Mouse (Mus musculus): ENCODE measurements around the gene Inpp5d. TPM values are rescaled to one million over a fixed set of nuclear protein-coding genes. Genes with fewer than 3 reads are reported as not detected.

Gene Inpp5d
- polyA plus RNA-seq, 2 experiments: 9.3 to 11.1 TPM

DNA sequence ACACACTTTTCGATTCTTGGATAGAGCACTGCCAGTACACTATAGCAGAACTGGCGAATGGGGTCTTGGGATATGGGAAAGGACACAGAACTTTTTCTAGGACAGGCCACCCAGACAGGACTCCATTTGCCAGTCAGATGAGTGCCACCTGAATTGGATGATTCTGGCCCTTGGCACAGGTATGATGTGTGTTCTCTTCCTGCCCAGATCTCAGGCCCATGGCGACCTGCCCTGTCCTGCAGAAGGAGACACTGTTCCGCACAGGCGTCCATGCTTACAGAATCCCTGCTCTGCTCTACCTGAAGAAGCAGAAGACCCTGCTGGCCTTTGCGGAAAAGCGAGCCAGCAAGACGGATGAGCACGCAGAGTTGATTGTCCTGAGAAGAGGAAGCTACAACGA is 25.4 kb upstream of the Inpp5d start:
- Histone ChIP-seq H3K4me1 (replicated peaks; ENCODE audit: control insufficient read depth in 2 of 2, insufficient read depth in 2 of 2, low read length in 1 of 2) (no peaks in the 10 kb centered on the region), H3K27me3 (ENCODE audit: control insufficient read depth, insufficient read depth, low read length) (no peaks in the 10 kb centered on the region), H3K9me3 (ENCODE audit: control insufficient read depth, low read length) (no peaks in the 10 kb centered on the region), H3K36me3 (replicated peaks; ENCODE audit: control insufficient read depth, insufficient read depth, low read depth) (no peaks in the 10 kb centered on the region), H3K4me2 (ENCODE audit: low read depth) (no peak overlapping the region), H3K27ac (no peak overlapping the region), H3K9ac (replicated peaks) (no peak overlapping the region), H3K4me3 (ENCODE audit: insufficient read depth in 1 of 2, low read depth in 2 of 2, low read length in 2 of 2) (no peak overlapping the region)
- DNase-seq (ENCODE audit: low read depth in 3 of 3, low spot score in 3 of 3) (no peak), ATAC-seq (ENCODE audit: insufficient read depth) (no peak)
- TF ChIP-seq EP300 (IDR thresholded peaks at IDR 0.05; ENCODE audit: low read depth): no peak
- no peak for TF ChIP-seq CTCF (IDR thresholded peaks at IDR 0.05; ENCODE audit: low read depth)
- WGBS (ENCODE audit: insufficient replicate concordance): 74% methylated on average over 10 of the region's 10 CpGs

DNA sequence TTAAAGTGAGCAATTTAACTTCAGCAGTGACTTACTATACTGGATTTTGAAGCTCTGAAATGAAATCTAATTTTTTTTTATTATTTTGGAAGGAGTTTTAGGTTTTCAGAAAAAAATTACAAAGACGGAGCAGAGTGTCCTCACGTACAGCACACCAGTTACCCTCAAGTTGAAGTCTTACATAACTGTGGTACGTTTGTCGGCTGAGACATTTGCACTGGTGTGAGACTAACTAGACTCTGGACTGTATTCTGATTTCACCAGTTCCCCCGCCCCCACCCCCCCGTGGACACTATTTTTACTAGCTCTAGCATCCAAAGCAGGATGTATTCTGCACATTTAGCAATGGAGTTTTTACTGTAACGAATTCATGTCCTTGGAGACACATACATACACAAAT is 19.6 kb upstream of the Inpp5d start:
- Histone ChIP-seq H3K4me3 (ENCODE audit: insufficient read depth in 1 of 2, low read depth in 2 of 2, low read length in 2 of 2) (no peak overlapping the region), H3K36me3 (replicated peaks; ENCODE audit: control insufficient read depth, insufficient read depth, low read depth) (no peaks in the 10 kb centered on the region), H3K9ac (replicated peaks) (no peak overlapping the region), H3K9me3 (ENCODE audit: control insufficient read depth, low read length) (no peaks in the 10 kb centered on the region), H3K27ac (no peak overlapping the region), H3K27me3 (ENCODE audit: control insufficient read depth, insufficient read depth, low read length) (no peaks in the 10 kb centered on the region), H3K4me1 (replicated peaks; ENCODE audit: control insufficient read depth in 2 of 2, insufficient read depth in 2 of 2, low read length in 1 of 2) (no peaks in the 10 kb centered on the region), H3K4me2 (ENCODE audit: low read depth) (no peak overlapping the region)
- 50% methylated on average over 7 of the region's 7 CpGs for WGBS (ENCODE audit: insufficient replicate concordance)
- ATAC-seq (ENCODE audit: insufficient read depth) (no peak), DNase-seq (ENCODE audit: low read depth in 3 of 3, low spot score in 3 of 3) (no peak)
- TF ChIP-seq EP300 (IDR thresholded peaks at IDR 0.05; ENCODE audit: low read depth) (no peak), CTCF (IDR thresholded peaks at IDR 0.05; ENCODE audit: low read depth) (no peak)

DNA sequence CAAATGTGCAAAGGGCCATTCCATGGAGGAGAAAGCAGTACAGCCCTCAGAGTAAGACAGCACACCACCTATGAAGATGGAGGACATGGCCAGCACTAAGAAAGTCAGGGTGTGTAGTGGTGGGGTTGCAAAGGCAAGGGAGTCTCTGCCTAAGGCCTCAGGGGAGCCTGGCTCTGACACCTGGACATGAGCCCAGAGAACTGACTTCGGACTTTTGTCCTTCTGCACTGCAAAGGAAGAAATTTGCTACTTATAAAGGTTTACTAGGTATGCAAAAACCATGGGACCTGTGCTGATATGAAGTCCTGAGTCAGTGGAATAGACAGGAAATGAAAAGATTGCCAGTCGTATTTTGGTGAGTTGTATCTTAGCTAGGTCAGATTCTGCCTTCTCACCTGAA is 18.3 kb upstream of the Inpp5d start:
- 44% methylated on average over 2 of the region's 2 CpGs for WGBS (ENCODE audit: insufficient replicate concordance)
- ATAC-seq (ENCODE audit: insufficient read depth): no peak
- H3K9ac ChIP-seq (replicated peaks): no peak overlapping the region

DNA sequence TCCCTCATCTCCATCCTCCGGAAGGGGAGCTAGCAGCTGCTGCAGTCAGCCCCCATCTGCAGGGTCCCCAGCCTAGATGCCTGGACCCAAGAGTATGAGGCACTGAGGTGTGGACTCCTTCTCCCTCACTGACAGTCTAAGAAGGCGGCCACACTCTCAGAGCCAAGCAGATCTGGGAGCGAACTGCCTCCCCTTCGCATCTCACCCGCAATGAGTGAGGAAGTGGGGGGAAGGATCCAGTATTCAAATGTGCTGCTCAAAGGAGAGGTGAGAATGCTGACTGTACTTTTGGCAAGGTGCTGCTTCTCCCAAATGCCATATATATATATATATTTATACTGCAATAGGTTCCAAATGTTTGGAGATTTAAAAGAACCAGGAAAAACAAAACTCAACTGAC is 16.7 kb upstream of the Inpp5d start:
- no peaks in the 10 kb centered on the region for H3K9me3 ChIP-seq (ENCODE audit: control insufficient read depth, low read length)
- 67% methylated on average over 5 of the region's 5 CpGs for WGBS (ENCODE audit: insufficient replicate concordance)

More for the DNA sequence above, 18.3 kb upstream of the Inpp5d start:
- Histone ChIP-seq H3K9me3 (ENCODE audit: control insufficient read depth, low read length) (no peaks in the 10 kb centered on the region), H3K4me3 (ENCODE audit: insufficient read depth in 1 of 2, low read depth in 2 of 2, low read length in 2 of 2) (no peak overlapping the region), H3K27ac (no peak overlapping the region), H3K4me2 (ENCODE audit: low read depth) (no peak overlapping the region), H3K4me1 (replicated peaks; ENCODE audit: control insufficient read depth in 2 of 2, insufficient read depth in 2 of 2, low read length in 1 of 2) (no peaks in the 10 kb centered on the region), H3K27me3 (ENCODE audit: control insufficient read depth, insufficient read depth, low read length) (no peaks in the 10 kb centered on the region), H3K36me3 (replicated peaks; ENCODE audit: control insufficient read depth, insufficient read depth, low read depth) (no peaks in the 10 kb centered on the region)
- TF ChIP-seq CTCF (IDR thresholded peaks at IDR 0.05; ENCODE audit: low read depth) (no peak), EP300 (IDR thresholded peaks at IDR 0.05; ENCODE audit: low read depth) (no peak)
- no peak for DNase-seq (ENCODE audit: low read depth in 3 of 3, low spot score in 3 of 3)

DNA sequence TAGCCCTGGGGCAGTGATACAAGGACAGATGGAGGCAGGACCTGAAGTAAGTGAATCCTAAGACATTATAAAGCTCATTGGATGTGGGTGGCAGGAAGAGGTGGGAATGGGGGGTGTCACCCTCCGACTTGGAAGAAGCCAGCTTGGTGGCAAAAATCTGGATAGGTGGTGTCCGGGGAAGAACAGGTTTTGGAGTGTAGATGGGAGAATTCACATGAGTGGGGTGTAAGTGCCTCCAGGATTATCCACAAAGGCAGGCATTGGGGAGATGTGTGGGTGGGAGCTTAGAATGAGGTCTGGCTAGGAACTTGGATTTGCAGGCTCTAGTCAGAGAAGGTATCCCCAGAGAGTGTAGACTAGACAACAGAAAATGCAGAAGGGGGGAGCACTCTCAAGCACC is 14.8 kb upstream of the Inpp5d start:
- DNase-seq (ENCODE audit: low read depth in 3 of 3, low spot score in 3 of 3): no peak
- H3K36me3 ChIP-seq (replicated peaks; ENCODE audit: control insufficient read depth, insufficient read depth, low read depth): no peaks in the 10 kb centered on the region
- no peak for ATAC-seq (ENCODE audit: insufficient read depth)
- 56% methylated on average over 2 of the region's 2 CpGs for WGBS (ENCODE audit: insufficient replicate concordance)
- H3K9me3 ChIP-seq (ENCODE audit: control insufficient read depth, low read length): no peaks in the 10 kb centered on the region
- H3K4me3 ChIP-seq (ENCODE audit: insufficient read depth in 1 of 2, low read depth in 2 of 2, low read length in 2 of 2): no peak overlapping the region
- H3K9ac ChIP-seq (replicated peaks): no peak overlapping the region
- no peak overlapping the region for H3K27ac ChIP-seq
- H3K27me3 ChIP-seq (ENCODE audit: control insufficient read depth, insufficient read depth, low read length): no peaks in the 10 kb centered on the region
- no peak for TF ChIP-seq CTCF (IDR thresholded peaks at IDR 0.05; ENCODE audit: low read depth)
- TF ChIP-seq EP300 (IDR thresholded peaks at IDR 0.05; ENCODE audit: low read depth): no peak
- no peak overlapping the region for H3K4me2 ChIP-seq (ENCODE audit: low read depth)
- 0 out of 4 replicates have a peak, but pooled peaks cover 0 to 2% of the 10 kb centered on the region in 2 experiments for H3K4me1 ChIP-seq (replicated peaks; ENCODE audit: control insufficient read depth in 2 of 2, insufficient read depth in 2 of 2, low read length in 1 of 2)

More for the DNA sequence above, 16.7 kb upstream of the Inpp5d start:
- Histone ChIP-seq H3K4me1 (replicated peaks; ENCODE audit: control insufficient read depth in 2 of 2, insufficient read depth in 2 of 2, low read length in 1 of 2) (0 out of 4 replicates have a peak, but pooled peaks cover 0 to 2% of the 10 kb centered on the region in 2 experiments), H3K27me3 (ENCODE audit: control insufficient read depth, insufficient read depth, low read length) (no peaks in the 10 kb centered on the region), H3K36me3 (replicated peaks; ENCODE audit: control insufficient read depth, insufficient read depth, low read depth) (no peaks in the 10 kb centered on the region), H3K4me3 (ENCODE audit: insufficient read depth in 1 of 2, low read depth in 2 of 2, low read length in 2 of 2) (no peak overlapping the region), H3K4me2 (ENCODE audit: low read depth) (no peak overlapping the region), H3K9ac (replicated peaks) (no peak overlapping the region), H3K27ac (no peak overlapping the region)
- DNase-seq (ENCODE audit: low read depth in 3 of 3, low spot score in 3 of 3): no peak
- TF ChIP-seq EP300 (IDR thresholded peaks at IDR 0.05; ENCODE audit: low read depth) (no peak), CTCF (IDR thresholded peaks at IDR 0.05; ENCODE audit: low read depth) (no peak)
- ATAC-seq (ENCODE audit: insufficient read depth): no peak
